Mouse (Mus musculus): ENCODE results near the gene Gabra5.

The Gabra5 gene

DNA sequence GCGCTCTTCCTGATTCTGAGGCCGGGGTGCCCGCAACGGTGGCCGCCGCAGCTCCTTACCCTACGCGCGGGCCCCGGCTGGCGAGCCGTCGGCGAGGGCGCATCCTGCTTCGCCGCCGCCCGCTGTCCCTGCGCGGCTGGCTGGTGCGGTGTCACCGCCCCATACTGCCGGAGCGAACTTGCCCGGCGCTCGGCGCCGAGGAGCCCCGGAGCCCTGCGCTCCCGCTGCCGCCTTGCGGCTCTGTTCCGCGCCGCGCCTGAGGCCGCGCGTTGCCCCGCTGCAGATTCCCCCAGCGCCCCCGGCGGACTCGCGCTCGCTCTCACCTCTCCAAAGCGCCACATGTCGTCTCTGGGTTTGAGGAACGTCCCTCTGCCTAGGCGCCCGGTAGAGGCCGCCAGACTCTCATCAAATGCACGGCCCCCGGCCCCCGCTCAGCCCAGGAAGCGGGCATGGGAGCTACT lies at the start of gene Gabra5:
Gabra5 (minus strand) TSS at position 379 of the 461 bp plus-strand sequence.
- CTCF ChIA-PET = no interaction called here

DNA sequence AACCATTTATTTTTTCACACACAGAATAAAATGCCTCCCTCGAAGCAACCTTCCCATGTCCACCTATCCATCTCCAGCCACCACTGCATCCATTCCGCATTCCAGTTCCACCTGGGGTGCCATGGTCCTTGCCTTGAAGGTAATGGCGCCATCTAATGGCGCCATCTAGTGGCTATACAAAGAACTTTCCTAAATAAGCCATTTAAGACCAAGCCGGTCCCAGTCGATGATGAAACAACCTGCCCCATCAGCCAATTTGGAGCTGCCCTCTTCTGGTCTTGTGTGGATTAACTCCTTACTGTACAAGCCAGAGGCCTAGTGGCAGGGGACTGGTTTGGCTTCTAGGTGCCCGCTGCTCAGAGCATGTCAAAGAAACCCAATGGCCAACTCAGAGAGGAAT lies 28.7 kb upstream of the Gabra5 start:
- CTCF ChIA-PET = no interaction called here

DNA sequence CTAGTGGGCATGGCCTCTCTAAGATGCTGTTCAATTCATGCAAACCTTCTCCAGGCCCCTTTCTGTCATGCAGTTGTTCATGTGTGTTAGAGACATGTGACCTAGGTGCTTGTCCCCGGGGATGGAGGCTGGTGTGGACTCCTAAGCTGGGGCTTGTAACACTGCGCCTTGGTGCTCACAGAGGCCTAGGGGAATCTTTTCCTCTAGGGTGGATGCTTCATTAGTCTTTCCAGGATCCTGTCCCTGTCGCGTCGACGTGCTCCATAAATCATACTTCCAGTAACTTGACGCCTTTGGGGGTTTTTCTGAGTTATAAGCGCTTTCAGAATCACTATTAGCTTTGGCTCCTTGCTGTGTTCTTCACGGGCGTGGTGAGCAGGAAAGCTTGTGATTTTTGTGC lies 22.8 kb upstream of the Gabra5 start:
- CTCF ChIA-PET = no interaction called here

DNA sequence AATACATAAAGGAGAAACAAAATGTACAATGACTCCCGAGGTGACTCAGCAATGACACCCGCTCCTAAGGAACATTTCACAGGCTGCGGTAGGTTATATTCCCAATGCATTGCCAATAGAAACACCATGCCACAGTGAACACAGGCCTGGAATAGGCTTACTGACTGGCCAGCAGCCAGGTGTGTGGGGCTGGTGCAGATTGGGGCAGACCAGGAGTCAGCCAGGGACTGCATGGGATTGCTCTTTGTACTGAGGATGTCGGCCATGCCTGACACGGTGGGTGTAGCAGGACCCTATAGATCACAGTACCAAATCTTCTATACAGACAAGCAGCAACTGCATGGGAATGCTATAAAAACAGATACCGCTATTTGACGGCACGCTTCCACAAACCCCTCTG lies 20.1 kb upstream of the Gabra5 start:
- CTCF ChIA-PET = no interaction called here

DNA sequence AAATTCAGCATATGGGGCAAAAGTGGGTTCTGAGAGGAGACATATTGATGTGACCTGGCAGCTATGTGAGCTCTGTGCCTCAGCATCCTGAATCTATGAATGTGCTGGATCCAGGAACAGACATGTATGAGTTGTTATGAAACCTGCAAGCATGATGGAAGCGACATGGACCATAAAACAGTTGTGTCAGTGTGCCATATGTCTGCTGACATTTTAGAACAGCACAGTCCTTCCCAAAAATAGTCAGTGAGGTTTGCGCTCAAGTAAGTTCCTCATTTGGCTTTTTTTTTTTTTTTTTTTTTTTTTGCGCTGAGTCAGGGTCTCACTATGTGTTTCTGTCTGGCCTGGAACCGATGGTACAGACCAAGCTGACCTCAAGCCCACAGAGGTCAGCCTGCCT lies 19.6 kb upstream of the Gabra5 start:
- CTCF ChIA-PET = no interaction called here

DNA sequence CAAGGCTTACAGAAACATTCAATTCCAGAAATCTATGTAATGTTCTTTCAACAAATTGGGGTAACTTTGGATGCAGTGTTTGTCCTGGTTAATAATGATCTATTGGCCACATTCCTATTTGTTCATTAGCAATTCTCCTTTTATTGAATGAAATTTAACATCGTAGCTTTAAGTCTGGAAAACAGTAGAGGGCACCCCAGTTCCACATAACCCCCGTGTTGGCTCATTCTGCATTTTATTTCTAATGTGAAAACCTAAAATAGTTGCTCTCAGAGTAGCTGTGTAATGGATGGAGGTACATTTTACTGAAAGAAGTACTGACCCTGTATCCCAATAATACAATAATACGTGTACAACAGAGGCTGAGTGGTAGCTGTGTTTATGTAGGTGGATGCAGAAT lies 3.1 kb upstream of the Gabra5 start:
- CTCF ChIA-PET = no interaction called here

DNA sequence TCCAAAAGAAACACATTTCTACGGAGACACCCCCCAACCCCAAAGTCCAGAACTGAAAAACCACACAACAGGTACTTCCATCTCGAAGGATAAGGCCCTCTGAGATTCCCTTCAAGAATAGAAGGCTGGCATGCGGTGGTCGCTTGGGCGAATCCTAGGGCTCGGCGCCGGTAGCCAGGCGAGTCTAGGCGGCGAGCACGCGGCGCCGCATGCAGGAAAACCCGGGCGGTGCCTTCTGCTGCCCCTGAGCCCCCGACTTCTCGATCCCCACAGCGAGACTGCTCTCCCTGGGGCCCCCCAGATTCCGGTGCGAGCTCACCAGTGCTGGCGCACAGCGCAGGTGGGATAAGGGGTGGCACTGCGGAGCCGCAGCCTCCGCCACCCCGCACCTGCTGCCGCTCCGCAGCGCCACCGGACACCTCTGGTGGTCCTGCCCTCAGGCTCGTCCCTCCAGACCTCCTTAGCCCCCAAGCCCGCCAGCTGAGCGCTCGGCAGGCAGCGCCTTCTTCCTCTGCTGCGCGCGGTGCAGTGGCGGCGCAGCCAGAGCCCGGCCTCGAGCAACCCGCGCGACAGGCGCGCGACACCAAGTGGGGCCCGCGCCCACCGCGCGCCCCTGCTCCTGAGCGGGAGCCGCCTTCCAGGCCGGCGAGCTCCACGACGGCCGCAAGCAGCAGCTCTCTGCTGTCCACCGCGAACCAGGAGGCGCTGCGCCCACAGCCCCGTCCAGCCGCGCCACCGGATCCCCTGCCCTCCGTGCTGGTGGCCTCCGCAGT lies 813 bp downstream of the Gabra5 start:
- CTCF ChIA-PET = no interaction called here

DNA sequence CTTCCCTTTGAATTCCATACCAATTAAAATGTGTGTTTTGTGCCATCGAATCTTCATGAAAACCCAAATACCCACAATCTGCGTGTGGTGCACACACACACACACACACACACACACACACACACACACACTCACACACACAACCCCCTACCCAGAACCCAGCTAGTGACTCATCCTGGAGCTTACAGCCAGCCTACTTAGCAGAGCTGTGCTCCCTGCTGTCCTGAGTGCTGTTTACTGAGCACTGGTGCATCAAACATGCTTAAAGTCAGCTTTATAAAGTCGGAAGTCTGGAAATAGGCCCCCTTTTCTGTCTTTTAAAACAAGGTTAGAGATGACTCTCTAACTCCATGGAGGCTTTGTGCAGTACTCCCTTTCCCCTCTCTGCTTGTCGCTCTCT lies 7.0 kb downstream of the Gabra5 start:
- CTCF ChIA-PET = no interaction called here

DNA sequence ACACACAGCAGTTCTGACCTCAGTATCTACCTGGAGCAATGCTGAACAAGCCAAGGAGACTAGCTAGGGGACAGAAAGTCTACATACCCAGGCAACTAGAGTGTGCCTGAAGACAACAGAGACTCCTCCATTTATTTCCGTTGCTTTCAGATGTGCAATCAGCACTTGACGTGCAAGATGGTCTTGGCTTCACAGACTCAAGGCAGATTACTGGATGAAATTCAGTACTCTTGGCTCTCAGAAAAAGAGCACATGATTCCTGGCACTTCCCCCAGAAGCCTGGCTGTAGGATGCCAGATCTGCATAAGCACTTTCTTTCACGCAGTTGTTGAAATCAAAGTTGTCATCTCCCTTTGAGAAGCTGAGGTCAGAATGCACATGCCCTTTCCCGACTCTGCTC lies 18.1 kb downstream of the Gabra5 start:
- CTCF ChIA-PET = no interaction called here

DNA sequence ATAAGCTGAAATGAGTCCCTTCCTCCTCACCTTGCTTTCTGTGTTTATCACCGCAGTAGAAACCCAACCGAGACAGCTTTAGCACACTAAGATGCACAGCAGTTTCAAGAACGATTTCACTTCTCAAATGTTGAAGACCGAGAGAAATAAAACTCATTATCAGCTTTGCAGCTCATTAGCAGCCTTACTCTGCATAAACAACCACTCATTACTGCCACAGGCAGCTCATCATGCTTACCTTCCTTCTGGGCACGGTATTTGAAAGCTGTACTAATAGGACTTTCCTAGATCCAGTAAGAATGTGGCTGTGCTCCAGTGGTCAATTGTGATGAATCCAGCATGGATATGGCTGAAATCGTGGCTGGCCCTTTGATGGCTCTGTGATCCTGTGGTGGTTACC lies 23.0 kb downstream of the Gabra5 start:
- CTCF ChIA-PET = no interaction called here

DNA sequence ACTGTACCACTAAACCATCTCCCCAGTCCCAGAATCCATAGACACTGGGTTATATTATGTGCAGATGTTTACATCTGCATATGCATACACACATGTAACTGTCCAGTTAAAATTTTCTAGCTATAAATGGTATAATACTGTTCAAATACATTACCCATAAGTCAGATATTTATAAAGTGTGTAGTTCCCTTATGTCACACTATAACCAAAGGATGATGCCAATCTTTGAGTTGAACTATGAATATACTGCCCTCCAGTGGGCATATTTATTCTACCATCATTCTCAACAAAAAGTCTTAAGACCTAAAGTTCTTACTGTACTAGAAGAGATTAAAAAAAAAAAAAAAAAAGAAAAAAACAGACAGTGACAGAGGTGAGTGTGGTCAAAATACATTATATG lies 27.0 kb downstream of the Gabra5 start:
- CTCF ChIA-PET = no interaction called here

DNA sequence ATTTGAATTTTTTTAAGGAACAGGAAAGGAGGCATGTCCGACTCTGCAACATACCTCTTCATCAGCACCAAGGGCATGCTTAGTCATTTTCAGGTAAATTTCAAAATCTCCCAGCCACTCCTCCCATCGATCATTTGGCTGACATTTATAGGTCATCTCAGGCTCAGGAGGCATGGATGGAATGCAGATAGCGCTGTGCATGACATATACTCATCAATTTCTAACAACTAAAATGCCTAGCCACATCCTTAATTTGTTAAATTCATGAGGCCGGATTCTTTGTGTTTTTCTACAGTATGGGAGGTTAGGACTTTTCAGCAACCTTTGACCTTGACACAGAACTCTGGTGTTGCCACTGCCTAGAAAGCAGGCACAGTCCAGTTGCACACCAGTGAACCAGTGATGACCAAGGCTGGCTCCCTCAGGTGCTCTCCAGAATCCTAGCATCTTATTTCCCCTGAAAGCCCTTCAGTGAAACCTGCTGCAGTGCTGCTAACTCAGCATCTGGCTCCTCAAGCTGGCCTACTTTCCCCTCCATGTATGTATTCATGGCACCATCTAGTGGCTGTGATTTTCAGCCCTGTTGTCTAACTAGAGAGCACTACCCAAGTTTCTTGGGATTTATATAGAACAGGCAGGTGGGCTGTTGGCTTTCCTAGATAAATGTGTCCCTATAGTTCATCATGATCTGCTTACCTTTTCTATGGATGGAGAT lies 35.9 kb downstream of the Gabra5 start:
- CTCF ChIA-PET = no interaction called here

DNA sequence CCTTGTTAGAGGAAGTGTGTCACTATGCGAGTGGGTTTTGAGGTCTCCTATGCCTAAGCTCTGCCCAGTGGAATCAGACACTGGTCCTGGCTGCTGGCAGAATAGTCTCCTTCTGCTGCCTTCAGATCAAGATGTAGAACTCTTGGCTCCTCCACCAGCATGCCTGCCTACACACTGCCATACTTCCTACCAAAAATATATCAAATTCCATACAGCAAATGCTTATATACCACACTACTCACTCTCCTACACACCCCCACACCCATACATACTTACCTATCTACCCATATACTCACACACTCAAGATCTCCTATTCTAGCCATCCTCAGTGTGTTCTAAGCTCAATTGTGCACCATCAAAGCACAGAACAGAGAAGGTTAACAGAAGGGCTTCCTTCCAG lies 38.5 kb downstream of the Gabra5 start:
- CTCF ChIA-PET = no interaction called here

DNA sequence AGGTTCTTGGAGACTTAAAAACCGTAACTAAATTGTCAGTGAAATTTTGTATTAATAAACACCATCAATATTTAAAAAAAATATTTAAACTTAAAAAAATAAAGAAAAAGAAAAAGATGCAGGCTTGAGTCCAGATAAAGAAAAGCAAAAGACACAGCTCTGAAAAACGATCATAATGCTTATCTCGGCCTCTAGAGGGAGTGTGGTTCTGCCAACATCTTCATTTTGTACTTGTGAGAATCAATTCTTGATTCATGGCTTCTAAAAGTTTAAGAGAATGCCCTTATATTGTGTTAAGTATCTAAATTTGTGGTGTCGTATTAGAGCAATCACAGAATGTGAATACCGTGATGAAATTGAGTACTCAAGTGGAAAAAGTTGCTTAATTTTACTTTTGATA lies 49.5 kb downstream of the Gabra5 start:
- CTCF ChIA-PET = no interaction called here

DNA sequence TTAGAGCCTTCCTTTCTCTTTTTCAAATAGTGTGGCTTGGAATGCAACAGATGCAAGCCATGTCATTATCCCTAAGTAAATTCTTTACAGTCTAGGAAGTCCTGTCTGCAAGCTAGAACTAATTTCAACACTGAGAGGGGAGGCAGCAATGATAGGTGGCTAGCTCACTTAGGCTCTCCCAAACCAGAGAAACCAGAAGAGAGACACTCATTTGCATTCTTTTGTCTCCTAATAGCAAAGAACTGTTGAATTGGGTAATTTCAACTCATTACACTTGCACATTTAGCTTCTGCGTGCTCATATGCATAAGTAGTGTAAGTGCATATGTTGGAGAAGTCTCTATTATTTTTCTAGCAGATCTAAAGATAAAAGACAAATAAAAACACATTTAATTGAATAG lies 61.6 kb downstream of the Gabra5 start:
- CTCF ChIA-PET = no interaction called here

DNA sequence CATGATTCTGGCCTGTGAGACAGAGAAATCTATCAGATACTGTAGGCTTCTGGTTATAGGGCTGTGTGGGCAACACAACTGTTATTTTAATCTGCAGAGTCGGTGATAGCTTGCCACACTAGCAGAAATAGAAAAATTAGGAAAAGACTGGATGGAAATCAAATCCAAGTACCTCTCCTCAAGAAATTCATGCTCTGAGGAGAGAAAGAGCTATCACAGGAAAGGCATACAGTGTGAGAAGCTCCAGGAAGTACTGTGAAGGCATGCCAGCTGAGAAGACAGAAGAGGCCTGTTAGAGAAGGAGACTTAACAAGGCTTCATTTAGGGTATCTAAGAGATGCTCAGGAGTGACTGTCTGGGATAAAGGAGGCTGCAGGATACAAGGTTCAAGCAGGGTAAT lies 87.2 kb downstream of the Gabra5 start:
- CTCF ChIA-PET = no interaction called here

DNA sequence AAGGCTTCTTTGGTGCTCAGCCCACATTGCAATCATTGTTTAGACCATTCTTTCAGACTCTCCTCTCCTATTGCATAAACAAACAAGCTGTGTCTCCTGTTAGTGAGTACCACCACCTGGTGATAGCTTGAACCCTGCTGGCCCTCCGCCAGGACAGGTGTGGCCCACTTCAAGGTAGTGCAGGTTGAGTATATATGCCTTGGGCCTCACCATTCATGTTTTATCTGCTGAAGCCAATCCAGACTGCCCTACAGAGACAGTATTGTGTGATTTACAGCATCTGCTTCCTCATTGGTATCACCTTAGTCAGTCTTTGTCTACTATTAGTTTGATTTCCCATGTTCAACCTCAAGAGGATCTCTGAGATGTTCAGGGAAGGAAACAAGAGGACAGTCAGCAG lies 88.8 kb downstream of the Gabra5 start:
- CTCF ChIA-PET = no interaction called here

DNA sequence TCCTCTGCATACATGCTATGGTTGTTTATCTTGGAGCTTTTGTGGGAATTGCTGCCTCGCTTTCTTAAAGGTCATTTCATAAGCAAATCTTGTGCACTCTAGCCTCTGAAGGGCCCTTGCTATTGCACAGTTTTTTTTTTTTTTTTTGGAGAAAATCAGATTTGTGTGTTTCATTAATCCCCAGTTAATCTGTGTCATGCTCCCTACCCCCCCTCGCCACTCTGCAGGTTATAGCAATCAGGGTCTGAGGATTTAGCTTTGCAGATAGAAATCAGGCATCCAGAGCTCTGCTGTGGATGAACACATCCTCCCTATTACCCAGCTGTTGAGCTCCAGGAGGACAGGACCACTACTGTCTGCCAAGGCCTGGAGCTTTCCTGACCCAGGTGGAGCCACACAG lies 90.5 kb downstream of the Gabra5 start, which contains the start of gene Gabrb3:
Gabrb3 (plus strand) TSS at position 301 of the 400 bp plus-strand sequence.
- CTCF ChIA-PET = no interaction called here

DNA sequence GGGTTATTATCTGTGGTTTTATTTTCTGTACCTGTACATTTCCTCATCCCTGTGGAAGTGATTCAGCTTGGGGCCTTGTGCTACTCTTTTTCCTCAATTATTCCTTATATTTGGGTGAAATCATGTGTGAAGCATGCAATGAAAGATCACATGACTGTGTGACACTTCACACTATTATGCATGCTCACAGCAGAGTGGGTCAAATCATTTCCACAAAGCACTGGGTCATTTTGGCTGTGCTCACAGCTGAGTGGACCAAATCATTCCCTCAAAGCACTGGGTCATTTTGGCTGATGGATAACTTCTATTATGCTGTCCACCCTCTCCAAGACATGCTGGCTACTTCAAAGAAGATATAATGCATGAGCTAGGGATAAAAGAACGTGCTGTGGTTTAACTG lies 97.0 kb downstream of the Gabra5 start:
- CTCF ChIA-PET = no interaction called here

DNA sequence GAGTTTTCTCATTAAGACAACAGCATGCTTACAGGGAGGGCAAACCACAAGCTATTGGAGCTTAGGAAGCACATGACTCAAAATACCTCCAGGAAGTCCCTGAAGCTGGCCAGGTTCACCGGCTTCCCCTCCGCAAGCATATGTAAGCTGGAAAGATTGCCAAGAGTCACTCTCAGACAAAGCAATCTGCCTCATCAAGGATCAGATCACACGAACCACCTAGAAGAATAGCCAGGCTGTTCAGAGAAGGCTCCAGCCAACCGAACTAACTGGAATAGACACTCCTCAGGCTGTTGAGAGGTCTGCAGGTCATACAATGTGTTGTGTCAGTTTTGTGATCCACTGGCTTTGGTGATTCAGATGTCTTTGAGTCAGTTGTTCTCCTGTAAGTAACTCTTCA lies 98.7 kb downstream of the Gabra5 start:
- CTCF ChIA-PET = no interaction called here

DNA sequence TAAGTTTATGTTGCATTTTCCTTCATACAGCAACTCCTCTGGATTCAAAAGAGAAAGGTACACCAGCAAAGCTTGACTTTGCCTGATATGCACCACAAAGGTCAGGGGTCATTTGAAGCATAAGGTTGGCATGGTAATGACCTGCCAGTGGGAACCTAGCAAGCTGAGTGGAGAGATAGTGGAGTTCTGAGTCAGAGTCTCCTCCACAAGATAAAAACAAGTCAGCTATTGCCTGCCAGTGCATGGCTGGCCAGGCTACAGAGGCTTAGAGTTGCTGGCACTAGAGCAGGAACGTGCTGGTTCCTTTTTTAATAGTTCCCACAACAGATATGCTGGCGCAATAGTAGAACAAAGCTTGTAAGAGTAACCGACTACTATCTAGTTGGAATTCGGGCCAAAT lies 116.3 kb downstream of the Gabra5 start:
- CTCF ChIA-PET = no interaction called here

DNA sequence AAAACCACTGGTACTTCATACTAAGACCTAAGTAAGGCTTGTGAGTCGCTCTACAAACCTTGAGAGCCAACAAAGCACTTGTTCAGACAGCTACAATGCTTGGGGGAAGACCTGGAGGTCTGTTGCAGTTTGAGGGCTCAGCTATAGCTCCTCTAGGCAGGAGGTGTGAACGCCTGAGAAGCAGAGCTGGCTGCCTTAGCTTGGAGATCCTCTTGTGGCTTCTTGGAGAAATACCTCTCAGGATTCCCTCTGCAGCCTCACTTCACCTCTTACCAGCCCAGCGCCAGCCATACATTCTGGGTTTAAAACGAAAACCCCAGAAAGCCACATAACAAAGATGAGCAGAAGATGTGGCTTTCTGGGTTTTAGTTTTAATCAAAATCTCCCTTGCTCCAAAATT lies 119.8 kb downstream of the Gabra5 start:
- CTCF ChIA-PET = interaction anchor here (0.7 kb wide), 1 partner anchor 10 kb away, joined by 6 read pairs; no protein-coding TSS in a partner anchor

DNA sequence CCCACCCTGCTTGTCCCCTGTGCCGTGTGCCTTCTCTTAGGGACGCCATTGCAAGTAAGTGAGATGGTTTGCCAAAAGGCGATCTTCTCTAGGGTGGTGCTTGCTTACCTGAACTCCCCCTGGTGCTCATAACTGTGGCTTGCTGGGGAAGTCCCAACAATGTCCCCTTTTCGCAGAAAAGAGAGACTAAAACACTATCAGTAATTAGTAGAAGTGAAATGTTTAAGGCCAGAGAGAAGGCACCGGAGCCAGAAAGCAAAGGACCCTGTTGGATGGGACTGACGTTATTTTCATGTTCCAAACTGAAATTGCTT lies 122.6 kb downstream of the Gabra5 start:
- CTCF ChIA-PET = no interaction called here
